Mouse (Mus musculus) duodenum, adult 2 months (tissue): ENCODE measurements around the gene Slc8a3. TPM values are rescaled to one million over a fixed set of nuclear protein-coding genes. Genes with fewer than 3 reads are reported as not detected.

Experiments
- polyA plus RNA-seq: library from polyadenylated mRNA; depleted of rRNA; stranded (reverse); fragments of >200 nt; gene quantifications from 2 replicates; pipeline ENCODE4 v1.2.3, GENCODE M21; 2012; ENCODE audit warnings: low replicate concordance; rRNA removed

Gene Slc8a3
- 0.30 and 0.88 TPM in 2 replicates for polyA plus RNA-seq

GRCm38 (mm10) chr12:81332875-81333421 lies at the start of gene Slc8a3:
TSS of gene Slc8a3 (minus strand) at chr12:81333180.

GRCm38 (mm10) chr12:81379364-81379763 lies 46.4 kb upstream of the Slc8a3 start, which contains the start of gene Gm4787:
TSS of gene Gm4787 (minus strand) at chr12:81379464.

Other genes with a start within 250 kb of the Slc8a3 start
- gene Gm4787, start 46.3 kb upstream of the Slc8a3 start, polyA plus RNA-seq: 0.21 and 0.39 TPM in 2 replicates
- 0.31 and 0.67 TPM in 2 replicates for gene Adam4, start 88.8 kb upstream of the Slc8a3 start, polyA plus RNA-seq
- gene Cox16, start 151.9 kb upstream of the Slc8a3 start, polyA plus RNA-seq: 74.8 and 78.5 TPM in 2 replicates
- gene Gm20498, start 199.7 kb upstream of the Slc8a3 start, polyA plus RNA-seq: 10.2 and 15.6 TPM in 2 replicates
- gene Synj2bp, start 199.7 kb upstream of the Slc8a3 start, polyA plus RNA-seq: 29.4 and 30.6 TPM in 2 replicates
- not detected in 2 replicates for gene Adam21, start 235.3 kb upstream of the Slc8a3 start, polyA plus RNA-seq